Mouse (Mus musculus) heart, postnatal 0 days (tissue): ENCODE measurements around the gene Ssh2.

Experiments
- CTCF ChIP-seq: IDR thresholded peaks from 2 replicates; pipeline ENCODE4 v1.5.1; 2016; ENCODE audit warnings: antibody characterized with exemption, control low read depth, low read depth
- EP300 ChIP-seq: IDR thresholded peaks from 2 replicates; pipeline ENCODE4 v1.6.1; 2016; ENCODE audit warnings: antibody characterized with exemption, low read depth

GRCm38 (mm10) chr11:77193410-77193809, 22.7 kb upstream of the Ssh2 start:
- no peak for TF ChIP-seq CTCF
- no peak for TF ChIP-seq EP300
